Mouse (Mus musculus): ENCODE results near the gene Cdk7. TPM values are rescaled to one million over a fixed set of nuclear protein-coding genes. Genes with fewer than 3 reads are reported as not detected.

The Cdk7 gene
- polyA plus RNA-seq, 1 experiment from 2014 or later = 64.4 TPM

DNA sequence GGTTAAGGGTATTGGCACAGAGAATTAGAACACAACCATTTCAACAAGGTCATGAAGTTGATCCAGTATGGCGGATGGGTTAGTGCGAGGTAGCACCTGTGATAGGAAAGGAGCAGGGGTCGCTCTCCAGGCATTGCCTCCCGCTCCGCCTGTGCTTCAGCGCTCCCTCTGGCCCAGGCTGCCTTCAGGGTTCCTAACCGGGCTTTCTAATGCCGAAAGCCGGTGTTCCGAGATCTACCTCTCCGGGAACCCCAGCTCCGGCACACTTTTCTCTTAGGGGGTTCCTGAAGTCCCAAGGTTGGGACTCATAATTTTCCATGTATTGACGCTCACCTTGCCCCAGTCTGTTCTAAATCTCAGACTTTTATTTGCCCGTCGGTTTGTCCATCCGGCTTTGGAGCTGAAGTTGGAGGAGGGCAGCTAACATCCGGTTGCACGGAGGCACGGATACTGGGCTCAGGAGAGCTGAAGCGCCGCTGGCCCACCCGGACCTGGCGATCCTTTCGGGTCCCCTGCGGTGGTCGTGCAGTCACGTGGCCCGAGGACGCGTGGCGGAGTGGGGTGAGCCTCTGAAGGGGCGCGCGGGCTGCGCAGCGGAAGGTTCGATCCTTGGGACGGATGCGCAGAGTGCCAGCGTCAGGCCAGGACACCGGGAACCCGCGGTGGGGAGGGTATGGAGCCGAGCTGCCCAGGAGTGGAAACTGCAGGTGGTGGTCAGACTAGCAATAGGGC lies 61.3 kb downstream of the Cdk7 start, which contains the start of gene Ccdc125:
Ccdc125 (plus strand) TSS at position 427 of the 732 bp plus-strand sequence.
- Histone ChIP-seq H3K36me3 (ENCODE audit: control insufficient read depth, insufficient read depth) (peaks cover 10% of the 10 kb centered on the region; the same call in 1 of the 2 replicates), H3K27me3 (ENCODE audit: control insufficient read depth, insufficient read depth, low read length) (no peaks in the 10 kb centered on the region), H3K9me3 (replicated peaks; ENCODE audit: control insufficient read depth, low read length) (peaks cover 3% of the 10 kb centered on the region; the same call in 1 of the 2 replicates), H3K4me3 (ENCODE audit: low read length) (peak within 1 kb of the TSS; percentile 57), H3K4me1 (ENCODE audit: control insufficient read depth, insufficient read depth, low read length) (peaks cover 3% of the 10 kb centered on the region; the same call in 1 of the 2 replicates), H3K9ac (ENCODE audit: low read length) (peak within 1 kb of the TSS; percentile 65), H3K27ac (ENCODE audit: low read length) (peak within 1 kb of the TSS; percentile 58), H3K4me2 (ENCODE audit: low read depth, low read length) (peak within 1 kb of the TSS; percentile 62)
- under 1% methylated on average over 44 of the region's 44 CpGs for WGBS
- ATAC-seq (replicated peaks; ENCODE audit: extremely low read depth, insufficient read depth, low FRiP score) = peak; percentile 75

DNA sequence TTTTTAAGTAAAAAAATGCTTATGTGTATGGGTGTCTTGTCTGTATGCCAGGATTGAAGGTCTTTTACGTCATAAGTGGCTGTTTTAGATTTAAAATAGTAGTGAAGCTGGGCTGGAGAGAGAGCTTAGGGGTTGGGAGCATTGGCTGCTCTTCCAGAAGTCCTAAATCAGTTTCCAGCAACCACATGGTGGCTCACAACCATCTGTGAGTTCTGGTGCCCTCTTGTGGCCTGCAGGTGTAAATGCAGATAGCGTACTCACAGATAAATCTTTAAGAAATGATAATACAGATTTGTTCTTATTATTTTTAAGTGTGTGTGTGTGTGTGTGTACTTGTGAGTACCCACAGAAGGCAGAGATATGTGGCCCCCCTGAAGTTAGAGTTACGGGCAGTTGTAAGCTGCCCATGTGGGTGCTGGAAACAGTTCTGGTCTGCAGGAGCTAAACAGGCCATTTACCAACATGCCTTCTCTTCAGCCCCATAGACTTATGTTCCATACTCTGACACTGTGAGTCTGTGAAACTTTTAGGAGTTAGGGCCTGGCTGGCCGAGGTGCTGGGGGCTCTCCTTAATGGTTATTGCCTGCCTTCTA lies 70.8 kb downstream of the Cdk7 start:
- H3K27ac ChIP-seq (ENCODE audit: low read length) = no peak overlapping the region
- WGBS = 41% methylated on average over 4 of the region's 4 CpGs
- no peak for ATAC-seq (replicated peaks; ENCODE audit: extremely low read depth, insufficient read depth, low FRiP score)
- H3K36me3 ChIP-seq (ENCODE audit: control insufficient read depth, insufficient read depth) = peaks cover 4% of the 10 kb centered on the region; the same call in 1 of the 2 replicates
- no peaks in the 10 kb centered on the region for H3K4me1 ChIP-seq (ENCODE audit: control insufficient read depth, insufficient read depth, low read length)
- H3K27me3 ChIP-seq (ENCODE audit: control insufficient read depth, insufficient read depth, low read length) = no peaks in the 10 kb centered on the region
- H3K4me3 ChIP-seq (ENCODE audit: low read length) = no peak overlapping the region
- H3K4me2 ChIP-seq (ENCODE audit: low read depth, low read length) = no peak overlapping the region
- H3K9me3 ChIP-seq (replicated peaks; ENCODE audit: control insufficient read depth, low read length) = no peaks in the 10 kb centered on the region
- H3K9ac ChIP-seq (ENCODE audit: low read length) = no peak overlapping the region

DNA sequence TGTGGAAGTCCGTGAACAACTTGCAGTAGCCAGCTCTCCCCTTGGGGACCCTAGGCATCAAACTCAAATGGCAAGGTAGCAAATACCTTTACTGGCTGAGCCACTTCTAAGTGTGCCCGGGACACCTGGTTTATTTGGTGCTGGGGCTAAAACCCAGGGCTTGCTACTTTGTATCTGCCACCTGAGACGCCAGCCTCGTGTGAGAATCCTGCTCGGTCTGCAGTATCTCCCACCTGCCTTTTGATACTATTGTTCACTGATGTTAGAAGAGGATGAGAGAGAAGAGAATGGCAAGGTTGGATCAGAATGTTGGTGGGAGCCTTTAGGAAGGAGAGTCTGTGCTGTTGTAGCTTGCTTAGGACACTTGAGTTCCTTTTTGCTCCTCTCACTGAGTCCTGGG lies 72.6 kb downstream of the Cdk7 start:
- no peak for ATAC-seq (replicated peaks; ENCODE audit: extremely low read depth, insufficient read depth, low FRiP score)
- H3K4me1 ChIP-seq (ENCODE audit: control insufficient read depth, insufficient read depth, low read length) = no peaks in the 10 kb centered on the region
- no peak overlapping the region for H3K27ac ChIP-seq (ENCODE audit: low read length)
- H3K4me2 ChIP-seq (ENCODE audit: low read depth, low read length) = no peak overlapping the region
- H3K9me3 ChIP-seq (replicated peaks; ENCODE audit: control insufficient read depth, low read length) = no peaks in the 10 kb centered on the region
- WGBS = 92% methylated on average over 5 of the region's 5 CpGs
- H3K4me3 ChIP-seq (ENCODE audit: low read length) = no peak overlapping the region
- H3K36me3 ChIP-seq (ENCODE audit: control insufficient read depth, insufficient read depth) = peaks cover 2% of the 10 kb centered on the region; the same call in 1 of the 2 replicates
- no peaks in the 10 kb centered on the region for H3K27me3 ChIP-seq (ENCODE audit: control insufficient read depth, insufficient read depth, low read length)
- H3K9ac ChIP-seq (ENCODE audit: low read length) = no peak overlapping the region

Other genes with a start within 250 kb of the Cdk7 start
- gene Gtf2h2, start 238.4 kb downstream of the Cdk7 start, polyA plus RNA-seq (2015; fragmentation: Nextera tagmentation; extraction: Ambion mirVana) = 42.0 and 44.3 TPM in 2 replicates
- gene Ocln, start 178.2 kb downstream of the Cdk7 start, polyA plus RNA-seq (2015; fragmentation: Nextera tagmentation; extraction: Ambion mirVana) = 2.7 and 4.7 TPM in 2 replicates
- 1.7 and 2.5 TPM in 2 replicates for gene Marveld2, start 114.0 kb downstream of the Cdk7 start, polyA plus RNA-seq (2015; fragmentation: Nextera tagmentation; extraction: Ambion mirVana)
- 228 and 262 TPM in 2 replicates for gene Ak6, start 80.0 kb downstream of the Cdk7 start, polyA plus RNA-seq (2015; fragmentation: Nextera tagmentation; extraction: Ambion mirVana)
- 20.6 and 23.2 TPM in 2 replicates for gene Rad17, start 79.9 kb downstream of the Cdk7 start, polyA plus RNA-seq (2015; fragmentation: Nextera tagmentation; extraction: Ambion mirVana)
- 11.7 and 13.0 TPM in 2 replicates for gene Taf9, start 79.4 kb downstream of the Cdk7 start, polyA plus RNA-seq (2015; fragmentation: Nextera tagmentation; extraction: Ambion mirVana)
- gene Ccdc125, start 61.2 kb downstream of the Cdk7 start, polyA plus RNA-seq (2015; fragmentation: Nextera tagmentation; extraction: Ambion mirVana) = 3.5 and 4.1 TPM in 2 replicates
- gene Mrps36, start 13.7 kb upstream of the Cdk7 start, polyA plus RNA-seq (2015; fragmentation: Nextera tagmentation; extraction: Ambion mirVana) = 246 and 254 TPM in 2 replicates
- gene Cenph, start 45.0 kb upstream of the Cdk7 start, polyA plus RNA-seq (2015; fragmentation: Nextera tagmentation; extraction: Ambion mirVana) = 14.6 and 16.7 TPM in 2 replicates
- gene Ccnb1, start 55.6 kb upstream of the Cdk7 start, polyA plus RNA-seq (2015; fragmentation: Nextera tagmentation; extraction: Ambion mirVana) = 187 and 205 TPM in 2 replicates
- 34.1 and 36.3 TPM in 2 replicates for gene Slc30a5, start 102.5 kb upstream of the Cdk7 start, polyA plus RNA-seq (2015; fragmentation: Nextera tagmentation; extraction: Ambion mirVana)

Data from heart, embryonic 16.5 days (tissue).